Mouse (Mus musculus) neural tube, embryonic 11.5 days (tissue): ENCODE results near the gene Pde4d. TPM values are rescaled to one million over a fixed set of nuclear protein-coding genes. Genes with fewer than 3 reads are reported as not detected.
A peak's percentile ranks its signal among the peaks of the same experiment; 100 is the strongest.

ENCODE experiments used
- ATAC-seq: fragments of 200-750 bp; cut with Nextera tagmentation; 2 replicates; pipeline ENCODE4 v1.8.0; 2017; ENCODE audit warnings: moderate number of reproducible peaks, mild to moderate bottlenecking, moderate TSS enrichment, moderate library complexity; ENCODE audit not compliant: insufficient read depth, low FRiP score, low TSS enrichment
- DNase-seq: peaks from one replicate; pipeline ENCODE4 v3.0.0-alpha.2; 2015; ENCODE audit warnings: low spot score
- H3K27ac ChIP-seq: fragments of 300-500 bp; sonication (generic); 2 replicates; pipeline ENCODE4 v1.5.1; 2014; ENCODE audit warnings: low read depth, mild to moderate bottlenecking, low read length
- H3K27me3 ChIP-seq: fragments of 300-500 bp; sonication (generic); 2 replicates; pipeline ENCODE4 v1.6.1; 2014; ENCODE audit warnings: mild to moderate bottlenecking, low read length, mixed read lengths; ENCODE audit not compliant: control insufficient read depth, insufficient read depth
- H3K36me3 ChIP-seq: fragments of 300-500 bp; sonication (generic); 2 replicates; pipeline ENCODE4 v1.6.1; 2014; ENCODE audit warnings: mild to moderate bottlenecking, low read length, moderate library complexity, mixed read lengths; ENCODE audit not compliant: control insufficient read depth, insufficient read depth
- H3K4me1 ChIP-seq: fragments of 300-500 bp; sonication (generic); 2 replicates; pipeline ENCODE4 v1.6.1; 2014; ENCODE audit warnings: low read length, mixed read lengths; ENCODE audit not compliant: control insufficient read depth, insufficient read depth
- H3K4me2 ChIP-seq: fragments of 300-500 bp; sonication (generic); 2 replicates; pipeline ENCODE4 v1.6.1; 2014; ENCODE audit warnings: low read depth, mild to moderate bottlenecking, moderate library complexity
- H3K4me3 ChIP-seq: fragments of 300-500 bp; sonication (generic); 2 replicates; pipeline ENCODE4 v1.5.1; 2014; ENCODE audit warnings: low read depth, low read length
- H3K9ac ChIP-seq: fragments of 300-500 bp; sonication (generic); 2 replicates; pipeline ENCODE4 v1.6.1; 2014; ENCODE audit warnings: mild to moderate bottlenecking, low read length
- H3K9me3 ChIP-seq: fragments of 300-500 bp; sonication (generic); 2 replicates; pipeline ENCODE4 v1.6.1; 2016; ENCODE audit warnings: low read length; ENCODE audit not compliant: control insufficient read depth
- WGBS: fragments of 180-500 bp; shearing (Covaris S2); extraction: QIAGEN DNeasy Blood & Tissue Kit; methylation state at CpG from one replicate; pipeline ENCODE4 v1.1.7; 2014; 5-methylcytosine and 5-hydroxymethylcytosine counted together
- polyA plus RNA-seq: library from polyadenylated mRNA; unstranded; fragments of >200 nt; fragmentation: Nextera tagmentation; extraction: Ambion mirVana; gene quantifications from 2 replicates; pipeline ENCODE4 v1.2.1, GENCODE M21; 2014

Gene Pde4d
- polyA plus RNA-seq, 1 experiment from 2014 or later = 11.1 TPM

GRCm38 (mm10) chr13:109407371-109407770 is 957.6 kb downstream of the Pde4d start:
- Histone ChIP-seq H3K4me1 (no peaks in the 10 kb centered on the region), H3K27ac (no peak overlapping the region), H3K9me3 (no peaks in the 10 kb centered on the region), H3K4me2 (no peak overlapping the region), H3K4me3 (no peak overlapping the region), H3K36me3 (no peaks in the 10 kb centered on the region), H3K9ac (no peak overlapping the region), H3K27me3 (no peaks in the 10 kb centered on the region)
- WGBS = 68% methylated on average over 3 of the region's 3 CpGs
- DNase-seq (no peak), ATAC-seq (no peak)

GRCm38 (mm10) chr13:109420426-109420825 is 970.7 kb downstream of the Pde4d start:
- no peaks in the 10 kb centered on the region for H3K4me1 ChIP-seq
- H3K4me3 ChIP-seq = no peak overlapping the region
- H3K36me3 ChIP-seq = no peaks in the 10 kb centered on the region
- H3K27ac ChIP-seq = no peak overlapping the region
- no peak overlapping the region for H3K9ac ChIP-seq
- no peak for DNase-seq
- no peaks in the 10 kb centered on the region for H3K9me3 ChIP-seq
- WGBS = 80% methylated on average over 3 of the region's 3 CpGs
- no peak for ATAC-seq
- no peaks in the 10 kb centered on the region for H3K27me3 ChIP-seq
- no peak overlapping the region for H3K4me2 ChIP-seq

- H3K27me3 ChIP-seq = no peaks in the 10 kb centered on the region
- H3K27ac ChIP-seq = no peak overlapping the region
- no peaks in the 10 kb centered on the region for H3K9me3 ChIP-seq
- no peak overlapping the region for H3K4me3 ChIP-seq
- no peak for DNase-seq
- no peak for ATAC-seq
- no peaks in the 10 kb centered on the region for H3K36me3 ChIP-seq
- no peak overlapping the region for H3K4me2 ChIP-seq
- WGBS = 72% methylated on average over 2 of the region's 2 CpGs
- no peaks in the 10 kb centered on the region for H3K4me1 ChIP-seq
- H3K9ac ChIP-seq = no peak overlapping the region
These were observed 975.2 kb downstream of the Pde4d start for GRCm38 (mm10) chr13:109424906-109425305.

GRCm38 (mm10) chr13:109425548-109425947 is 975.8 kb downstream of the Pde4d start:
- no peaks in the 10 kb centered on the region for H3K9me3 ChIP-seq
- H3K4me2 ChIP-seq = no peak overlapping the region
- H3K9ac ChIP-seq = no peak overlapping the region
- no peaks in the 10 kb centered on the region for H3K27me3 ChIP-seq
- H3K4me3 ChIP-seq = no peak overlapping the region
- H3K27ac ChIP-seq = no peak overlapping the region
- no peak for ATAC-seq
- no peak for DNase-seq
- WGBS = 78% methylated on average over 13 of the region's 13 CpGs
- H3K4me1 ChIP-seq = no peaks in the 10 kb centered on the region
- H3K36me3 ChIP-seq = no peaks in the 10 kb centered on the region

GRCm38 (mm10) chr13:109426058-109426457 is 976.3 kb downstream of the Pde4d start:
- H3K27me3 ChIP-seq = no peaks in the 10 kb centered on the region
- 91% methylated on average over 5 of the region's 5 CpGs for WGBS
- no peak overlapping the region for H3K4me3 ChIP-seq
- no peak overlapping the region for H3K27ac ChIP-seq
- H3K4me1 ChIP-seq = no peaks in the 10 kb centered on the region
- no peaks in the 10 kb centered on the region for H3K9me3 ChIP-seq
- DNase-seq = no peak
- no peaks in the 10 kb centered on the region for H3K36me3 ChIP-seq
- no peak overlapping the region for H3K4me2 ChIP-seq
- no peak for ATAC-seq
- H3K9ac ChIP-seq = no peak overlapping the region

- no peak overlapping the region for H3K4me2 ChIP-seq
- 86% methylated on average over 7 of the region's 7 CpGs for WGBS
- ATAC-seq (no peak), DNase-seq (no peak)
- no peaks in the 10 kb centered on the region for H3K27me3 ChIP-seq
- H3K27ac ChIP-seq = no peak overlapping the region
- H3K4me1 ChIP-seq = no peaks in the 10 kb centered on the region
- no peak overlapping the region for H3K9ac ChIP-seq
- no peaks in the 10 kb centered on the region for H3K9me3 ChIP-seq
- no peaks in the 10 kb centered on the region for H3K36me3 ChIP-seq
- no peak overlapping the region for H3K4me3 ChIP-seq
These were observed 977.8 kb downstream of the Pde4d start for GRCm38 (mm10) chr13:109427541-109427940.

- H3K27me3 ChIP-seq = no peaks in the 10 kb centered on the region
- H3K27ac ChIP-seq = no peak overlapping the region
- 76% methylated on average over 2 of the region's 2 CpGs for WGBS
- DNase-seq (no peak), ATAC-seq (no peak)
- H3K4me2 ChIP-seq = no peak overlapping the region
- no peak overlapping the region for H3K4me3 ChIP-seq
- no peaks in the 10 kb centered on the region for H3K36me3 ChIP-seq
- no peak overlapping the region for H3K9ac ChIP-seq
- H3K4me1 ChIP-seq = no peaks in the 10 kb centered on the region
- H3K9me3 ChIP-seq = no peaks in the 10 kb centered on the region
These were observed 979.8 kb downstream of the Pde4d start for GRCm38 (mm10) chr13:109429544-109429943.

- 75% methylated on average over 4 of the region's 4 CpGs for WGBS
- Histone ChIP-seq H3K4me3 (no peak overlapping the region), H3K9me3 (no peaks in the 10 kb centered on the region), H3K27me3 (no peaks in the 10 kb centered on the region), H3K27ac (no peak overlapping the region), H3K4me2 (no peak overlapping the region), H3K36me3 (no peaks in the 10 kb centered on the region), H3K4me1 (peaks cover 4% of the 10 kb centered on the region; the same call in 1 of the 2 replicates), H3K9ac (no peak overlapping the region)
- DNase-seq (no peak), ATAC-seq (no peak)
These were observed 987.6 kb downstream of the Pde4d start for GRCm38 (mm10) chr13:109437231-109437776.

GRCm38 (mm10) chr13:109439436-109440161 is 989.9 kb downstream of the Pde4d start:
- DNase-seq (peak; percentile 12), ATAC-seq (no peak)
- H3K9me3 ChIP-seq = no peaks in the 10 kb centered on the region
- no peak overlapping the region for H3K9ac ChIP-seq
- peak overlapping the region; percentile 65; the same call in 1 of the 2 replicates for H3K27ac ChIP-seq
- no peaks in the 10 kb centered on the region for H3K27me3 ChIP-seq
- WGBS = 70% methylated on average over 5 of the region's 5 CpGs
- no peaks in the 10 kb centered on the region for H3K36me3 ChIP-seq
- peak overlapping the region; percentile 39; the same call in 1 of the 2 replicates for H3K4me3 ChIP-seq
- H3K4me1 ChIP-seq = peaks cover 4% of the 10 kb centered on the region; the same call in 1 of the 2 replicates
- peak overlapping the region; percentile 57 for H3K4me2 ChIP-seq
